Mouse (Mus musculus) forebrain, embryonic 16.5 days (tissue): ENCODE data around the gene Eif2ak3. TPM values are rescaled to one million over a fixed set of nuclear protein-coding genes. Genes with fewer than 3 reads are reported as not detected.
A peak's percentile ranks its signal among the peaks of the same experiment; 100 is the strongest.

Source experiments
- ATAC-seq: fragments of 200-750 bp; cut with Nextera tagmentation; 2 replicates; pipeline ENCODE4 v1.8.0; 2017; ENCODE audit warnings: mild to moderate bottlenecking, moderate library complexity
- H3K27ac ChIP-seq: fragments of 300-500 bp; sonication (generic); 2 replicates; pipeline ENCODE4 v1.5.1; 2014; ENCODE audit warnings: low read length, control low read depth
- H3K27me3 ChIP-seq: fragments of 300-500 bp; sonication (generic); replicated peaks from 2 replicates; pipeline ENCODE4 v1.6.1; 2014; ENCODE audit warnings: low read length; ENCODE audit not compliant: control insufficient read depth, insufficient read depth
- H3K36me3 ChIP-seq: fragments of 300-500 bp; sonication (generic); 2 replicates; pipeline ENCODE4 v1.6.1; 2014; ENCODE audit not compliant: control insufficient read depth, insufficient read depth
- H3K4me1 ChIP-seq: fragments of 300-500 bp; sonication (generic); replicated peaks from 2 replicates; pipeline ENCODE4 v1.6.1; 2014; ENCODE audit warnings: low read length; ENCODE audit not compliant: control insufficient read depth, insufficient read depth
- H3K4me2 ChIP-seq: fragments of 300-500 bp; sonication (generic); 2 replicates; pipeline ENCODE4 v1.6.1; 2014; ENCODE audit warnings: mild to moderate bottlenecking, low read length, control low read depth
- H3K4me3 ChIP-seq: fragments of 300-500 bp; sonication (generic); replicated peaks from 2 replicates; pipeline ENCODE4 v1.5.1; 2014; ENCODE audit warnings: mild to moderate bottlenecking, low read length, control low read depth
- H3K9ac ChIP-seq: fragments of 300-500 bp; sonication (generic); replicated peaks from 2 replicates; pipeline ENCODE4 v1.6.1; 2014; ENCODE audit warnings: low read depth, low read length, control low read depth
- H3K9me3 ChIP-seq: fragments of 300-500 bp; sonication (generic); 2 replicates; pipeline ENCODE4 v1.6.1; 2016; ENCODE audit warnings: low read length; ENCODE audit not compliant: control insufficient read depth
- whole genome bisulfite sequencing: fragments of 180-500 bp; shearing (Covaris S2); extraction: QIAGEN DNeasy Blood & Tissue Kit; methylation state at CpG from one replicate; pipeline ENCODE4 v1.1.7; 2014; 5-methylcytosine and 5-hydroxymethylcytosine counted together
- polyA plus RNA-seq: library from polyadenylated mRNA; unstranded; fragments of >200 nt; fragmentation: Nextera tagmentation; extraction: Ambion mirVana; gene quantifications from 2 replicates; pipeline ENCODE4 v1.2.1, GENCODE M21; 2015

Eif2ak3 gene
- polyA plus RNA-seq, 1 experiment from 2014 or later: 14.4 TPM

GRCm38 (mm10) chr6:70824085-70824986 lies 20.0 kb upstream of the Eif2ak3 start:
- no peak overlapping the region for H3K27ac ChIP-seq
- H3K4me1 ChIP-seq: peaks cover 6% of the 10 kb centered on the region
- H3K9ac ChIP-seq: peak overlapping the region; percentile 61
- no peaks in the 10 kb centered on the region for H3K36me3 ChIP-seq
- H3K4me3 ChIP-seq: peak overlapping the region; percentile 49
- 6% methylated on average over 23 of the region's 23 CpGs for WGBS
- H3K9me3 ChIP-seq: no peaks in the 10 kb centered on the region
- peak overlapping the region; percentile 95 for H3K4me2 ChIP-seq
- no peaks in the 10 kb centered on the region for H3K27me3 ChIP-seq
- ATAC-seq: peak; percentile 95

GRCm38 (mm10) chr6:70824987-70825337 lies 19.4 kb upstream of the Eif2ak3 start:
- no peak for ATAC-seq
- H3K9ac ChIP-seq: no peak overlapping the region
- H3K4me3 ChIP-seq: peak overlapping the region; percentile 49
- no peaks in the 10 kb centered on the region for H3K9me3 ChIP-seq
- H3K27ac ChIP-seq: no peak overlapping the region
- peak overlapping the region; percentile 95 for H3K4me2 ChIP-seq
- WGBS: 54% methylated on average over 4 of the region's 4 CpGs
- H3K36me3 ChIP-seq: no peaks in the 10 kb centered on the region
- H3K27me3 ChIP-seq: no peaks in the 10 kb centered on the region
- H3K4me1 ChIP-seq: peaks cover 6% of the 10 kb centered on the region

DNA sequence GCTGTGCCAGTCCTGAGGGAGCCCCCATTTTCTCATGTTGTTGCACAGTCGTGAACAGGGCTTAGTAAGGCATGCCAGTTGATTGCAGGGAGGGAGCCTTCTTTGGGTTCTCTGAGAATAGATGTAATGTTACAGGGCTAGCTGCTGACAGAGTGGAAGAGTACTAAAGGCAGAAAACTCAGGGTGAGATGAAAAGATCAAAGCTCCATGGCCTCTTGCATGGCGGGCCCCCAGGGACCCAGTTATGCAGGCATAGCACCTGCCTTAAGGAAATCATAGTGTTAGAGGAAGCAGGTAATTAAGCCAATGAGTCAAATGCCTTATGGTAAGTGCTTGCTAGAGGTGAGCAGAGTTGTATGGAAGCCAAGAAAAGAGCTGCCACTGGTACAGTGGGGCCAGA lies 14.9 kb upstream of the Eif2ak3 start:
- H3K9me3 ChIP-seq: no peaks in the 10 kb centered on the region
- no peaks in the 10 kb centered on the region for H3K4me1 ChIP-seq
- H3K4me2 ChIP-seq: no peak overlapping the region
- H3K27ac ChIP-seq: no peak overlapping the region
- WGBS: 74% methylated on average over 2 of the region's 2 CpGs
- H3K9ac ChIP-seq: no peak overlapping the region
- H3K36me3 ChIP-seq: no peaks in the 10 kb centered on the region
- ATAC-seq: no peak
- no peaks in the 10 kb centered on the region for H3K27me3 ChIP-seq
- no peak overlapping the region for H3K4me3 ChIP-seq

DNA sequence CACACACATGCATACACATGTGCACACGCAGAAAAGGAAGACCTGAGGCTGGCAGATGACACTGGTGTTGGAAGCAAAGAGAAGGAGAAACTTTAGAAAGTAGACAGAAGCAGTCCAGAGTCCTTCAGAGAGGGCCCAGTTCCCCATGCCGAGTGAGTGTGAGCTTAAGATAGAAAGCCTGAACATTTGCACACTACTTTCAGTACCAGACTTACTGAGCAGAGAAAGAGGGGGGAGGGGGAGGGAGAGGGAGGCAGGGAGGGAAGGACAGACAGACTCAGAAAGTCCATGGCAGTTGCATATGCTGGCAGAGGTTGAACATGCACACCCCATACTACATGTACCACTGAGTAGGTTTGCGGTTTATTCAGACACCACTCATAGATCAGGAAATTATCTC lies 13.8 kb upstream of the Eif2ak3 start:
- Histone ChIP-seq H3K4me3 (no peak overlapping the region), H3K9me3 (no peaks in the 10 kb centered on the region), H3K4me2 (no peak overlapping the region), H3K27ac (no peak overlapping the region), H3K9ac (no peak overlapping the region), H3K27me3 (no peaks in the 10 kb centered on the region), H3K4me1 (no peaks in the 10 kb centered on the region), H3K36me3 (no peaks in the 10 kb centered on the region)
- ATAC-seq: no peak
- 89% methylated on average over 3 of the region's 3 CpGs for WGBS

- Histone ChIP-seq H3K36me3 (no peaks in the 10 kb centered on the region), H3K4me1 (no peaks in the 10 kb centered on the region), H3K4me2 (no peak overlapping the region), H3K9ac (no peak overlapping the region), H3K4me3 (no peak overlapping the region), H3K27me3 (no peaks in the 10 kb centered on the region), H3K9me3 (no peaks in the 10 kb centered on the region), H3K27ac (no peak overlapping the region)
- ATAC-seq: no peak
- 85% methylated on average over 10 of the region's 10 CpGs for WGBS
These were observed 13.0 kb upstream of the Eif2ak3 start for GRCm38 (mm10) chr6:70831179-70831839.

GRCm38 (mm10) chr6:70837297-70837696 lies 7.0 kb upstream of the Eif2ak3 start:
- Histone ChIP-seq H3K4me3 (no peak overlapping the region), H3K4me1 (no peaks in the 10 kb centered on the region), H3K27ac (no peak overlapping the region), H3K36me3 (no peaks in the 10 kb centered on the region), H3K27me3 (no peaks in the 10 kb centered on the region), H3K9me3 (no peaks in the 10 kb centered on the region), H3K9ac (no peak overlapping the region), H3K4me2 (no peak overlapping the region)
- ATAC-seq: no peak
- 88% methylated on average over 2 of the region's 2 CpGs for WGBS

GRCm38 (mm10) chr6:70838532-70838931 lies 5.8 kb upstream of the Eif2ak3 start:
- Histone ChIP-seq H3K4me2 (no peak overlapping the region), H3K9me3 (no peaks in the 10 kb centered on the region), H3K9ac (no peak overlapping the region), H3K27ac (no peak overlapping the region), H3K4me1 (peaks cover 5% of the 10 kb centered on the region), H3K27me3 (no peaks in the 10 kb centered on the region), H3K36me3 (no peaks in the 10 kb centered on the region), H3K4me3 (no peak overlapping the region)
- ATAC-seq: no peak
- 54% methylated on average over 3 of the region's 3 CpGs for WGBS

DNA sequence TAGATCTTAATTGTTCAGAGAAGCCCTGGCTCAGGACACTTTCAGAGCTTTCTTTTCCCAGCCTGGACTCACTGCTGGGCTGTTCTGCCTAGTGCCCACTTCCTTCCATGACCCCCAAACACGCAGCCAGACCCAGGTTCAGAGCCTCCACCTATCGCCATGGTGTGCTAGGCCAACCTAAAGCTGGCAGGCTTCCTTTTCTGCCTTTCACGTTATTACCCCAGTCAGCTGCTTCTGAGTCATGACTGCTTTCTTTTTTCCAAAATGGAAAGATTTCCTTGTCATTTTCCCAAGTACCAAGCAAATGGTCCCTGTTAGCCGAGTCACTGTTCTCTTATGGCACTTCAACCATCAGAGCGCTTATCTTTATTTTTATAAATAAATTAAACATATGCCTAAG lies 4.0 kb upstream of the Eif2ak3 start:
- no peak overlapping the region for H3K9ac ChIP-seq

DNA sequence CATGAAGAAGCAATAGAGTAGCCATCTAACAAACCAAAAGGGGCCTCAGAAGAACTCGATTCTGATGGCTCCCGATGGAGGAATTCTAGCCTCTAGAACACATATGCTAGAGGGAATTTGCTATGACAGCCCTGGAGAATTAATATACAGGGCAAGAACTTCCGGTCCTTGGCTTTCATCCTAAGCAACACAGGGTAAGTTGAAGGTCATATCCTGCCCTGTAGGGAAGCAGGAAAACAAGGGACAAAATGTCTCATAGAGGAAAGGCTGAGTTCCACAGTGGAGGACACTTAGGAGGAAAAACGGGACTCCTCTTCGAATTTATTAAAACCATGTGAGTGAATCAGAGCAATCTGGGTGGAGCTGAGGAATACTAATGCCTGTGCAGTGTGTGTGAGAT lies 1.3 kb upstream of the Eif2ak3 start:
- Histone ChIP-seq H3K9me3 (no peaks in the 10 kb centered on the region), H3K4me3 (no peak overlapping the region), H3K36me3 (no peaks in the 10 kb centered on the region), H3K9ac (no peak overlapping the region), H3K27me3 (no peaks in the 10 kb centered on the region), H3K4me2 (no peak overlapping the region), H3K4me1 (peaks cover 26% of the 10 kb centered on the region), H3K27ac (no peak overlapping the region)
- no peak for ATAC-seq
- 68% methylated on average over 5 of the region's 5 CpGs for WGBS

More for the DNA sequence above, 4.0 kb upstream of the Eif2ak3 start:
- no peaks in the 10 kb centered on the region for H3K27me3 ChIP-seq
- H3K4me3 ChIP-seq: no peak overlapping the region
- no peak overlapping the region for H3K27ac ChIP-seq
- no peak for ATAC-seq
- H3K4me2 ChIP-seq: no peak overlapping the region
- H3K9me3 ChIP-seq: no peaks in the 10 kb centered on the region
- no peaks in the 10 kb centered on the region for H3K36me3 ChIP-seq
- WGBS: 59% methylated on average over 5 of the region's 5 CpGs
- H3K4me1 ChIP-seq: peaks cover 9% of the 10 kb centered on the region
